Mouse (Mus musculus): ENCODE data around the gene Mecom. TPM values are rescaled to one million over a fixed set of nuclear protein-coding genes. Genes with fewer than 3 reads are reported as not detected.
"Not testable (repeated sequence)": the region's sequence is repeated elsewhere in the genome, so short reads cannot be mapped to it uniquely, and the experiment has no call there.

Gene Mecom
- total RNA-seq, 2 experiments from 2014 or later = 4.7 to 10.2 TPM

- DNase-seq (ENCODE audit: low spot score in 2 of 2) = no peak
These were observed 290.0 kb downstream of the Mecom start for GRCm38 (mm10) chr3:30257776-30258175.

- no peak for DNase-seq (ENCODE audit: low spot score in 2 of 2)
These were observed 290.9 kb downstream of the Mecom start for GRCm38 (mm10) chr3:30256896-30257295.

- DNase-seq (ENCODE audit: low spot score in 2 of 2) = no peak
These were observed 292.0 kb downstream of the Mecom start for GRCm38 (mm10) chr3:30255828-30256227.

GRCm38 (mm10) chr3:30254451-30254850 lies 293.4 kb downstream of the Mecom start:
- DNase-seq (ENCODE audit: low spot score in 2 of 2) = no peak

GRCm38 (mm10) chr3:30253714-30254113 lies 294.1 kb downstream of the Mecom start:
- DNase-seq (ENCODE audit: low spot score in 2 of 2) = no peak

- no peak for DNase-seq (ENCODE audit: low spot score in 2 of 2)
These were observed 299.0 kb downstream of the Mecom start for GRCm38 (mm10) chr3:30248656-30249384.

GRCm38 (mm10) chr3:30247256-30247655 lies 300.6 kb downstream of the Mecom start:
- DNase-seq (ENCODE audit: low spot score in 2 of 2) = no peak

GRCm38 (mm10) chr3:30246431-30247041 lies 301.3 kb downstream of the Mecom start:
- no peak for DNase-seq (ENCODE audit: low spot score in 2 of 2)

- DNase-seq (ENCODE audit: low spot score in 2 of 2) = no peak
These were observed 301.9 kb downstream of the Mecom start for GRCm38 (mm10) chr3:30245950-30246349.

- no peak for DNase-seq (ENCODE audit: low spot score in 2 of 2)
These were observed 303.4 kb downstream of the Mecom start for GRCm38 (mm10) chr3:30244401-30244871.

GRCm38 (mm10) chr3:30243776-30244275 lies 304.0 kb downstream of the Mecom start:
- no peak for DNase-seq (ENCODE audit: low spot score in 2 of 2)

GRCm38 (mm10) chr3:30239416-30239815 lies 308.4 kb downstream of the Mecom start:
- no peak for DNase-seq (ENCODE audit: low spot score in 2 of 2)

- no peak for DNase-seq (ENCODE audit: low spot score in 2 of 2)
These were observed 310.3 kb downstream of the Mecom start for GRCm38 (mm10) chr3:30237493-30237892.

GRCm38 (mm10) chr3:30234018-30234417 lies 313.8 kb downstream of the Mecom start:
- no peak for DNase-seq (ENCODE audit: low spot score in 2 of 2)

GRCm38 (mm10) chr3:30227964-30228670 lies 319.7 kb downstream of the Mecom start:
- DNase-seq (ENCODE audit: low spot score in 2 of 2) = no peak

GRCm38 (mm10) chr3:30226928-30227370 lies 320.9 kb downstream of the Mecom start:
- no peak for DNase-seq (ENCODE audit: low spot score in 2 of 2)

- DNase-seq (ENCODE audit: low spot score in 2 of 2) = not testable (repeated sequence)
These were observed 322.6 kb downstream of the Mecom start for GRCm38 (mm10) chr3:30225200-30225599.

- DNase-seq (ENCODE audit: low spot score in 2 of 2) = no peak
These were observed 327.0 kb downstream of the Mecom start for GRCm38 (mm10) chr3:30220701-30221412.

GRCm38 (mm10) chr3:30219891-30220290 lies 327.9 kb downstream of the Mecom start:
- no peak for DNase-seq (ENCODE audit: low spot score in 2 of 2)

- no peak for DNase-seq (ENCODE audit: low spot score in 2 of 2)
These were observed 328.5 kb downstream of the Mecom start for GRCm38 (mm10) chr3:30219190-30219884.

Measured in adrenal gland, adult 18-20 months (tissue).